Mouse (Mus musculus) CH12.LX (cell line): Measurements from ENCODE around the gene Sdccag8. TPM values are rescaled to one million over a fixed set of nuclear protein-coding genes. Genes with fewer than 3 reads are reported as not detected.

Experiments used
- DNase-seq: peaks from one replicate; pipeline ENCODE4 v3.0.0-alpha.2; 2013; ENCODE audit errors: extremely low read depth
- H3K27ac ChIP-seq: 2 replicates; pipeline ENCODE4 v1.5.1; 2012; ENCODE audit warnings: low read depth, mild to moderate bottlenecking, control low read depth, moderate library complexity; ENCODE audit not compliant: insufficient read depth
- H3K27me3 ChIP-seq: replicated peaks from 2 replicates; pipeline ENCODE3; 2012; ENCODE audit warnings: inconsistent platforms
- H3K36me3 ChIP-seq, 2 experiments: replicated peaks in 1 of 2; 2 replicates each; pipeline versions ENCODE3 to v1.6.1; 2012; ENCODE audit warnings: inconsistent platforms in 1 of 2, low read length in 1 of 2, mild to moderate bottlenecking in 1 of 2, mixed read lengths in 1 of 2, moderate library complexity in 1 of 2; ENCODE audit not compliant: control insufficient read depth in 1 of 2, insufficient read depth in 1 of 2
- H3K4me1 ChIP-seq, 2 experiments: 2 replicates each; pipeline ENCODE4 v1.6.1; 2012; ENCODE audit warnings: inconsistent platforms in 1 of 2, moderate library complexity in 1 of 2; ENCODE audit not compliant: insufficient read depth in 2 of 2, control insufficient read depth in 1 of 2
- H3K4me2 ChIP-seq: 2 replicates; pipeline ENCODE4 v1.6.1; 2012; ENCODE audit warnings: low read depth, mild to moderate bottlenecking, control low read depth; ENCODE audit not compliant: poor library complexity, insufficient read depth, severe bottlenecking
- H3K4me3 ChIP-seq, 3 experiments: fragments of 150-350 bp in 1 of 3; sonication (generic) in 1 of 3; replicated peaks in 1 of 3; 2 replicates each; pipeline versions ENCODE3 to v1.5.1; 2011 to 2012; ENCODE audit warnings: low read depth in 2 of 3, low read length in 2 of 3, mild to moderate bottlenecking in 2 of 3, moderate library complexity in 2 of 3, control low read depth in 1 of 3, improper control_type of control experiment in 1 of 3, inconsistent platforms in 1 of 3, mixed read lengths in 1 of 3; ENCODE audit not compliant: poor library complexity in 1 of 3
- H3K79me2 ChIP-seq: replicated peaks from 2 replicates; pipeline ENCODE4 v1.6.1; 2012; ENCODE audit warnings: mild to moderate bottlenecking, moderate library complexity; ENCODE audit not compliant: control insufficient read depth, poor library complexity, insufficient read depth, severe bottlenecking; ENCODE audit errors: extremely low read depth
- H3K9ac ChIP-seq: 2 replicates; pipeline ENCODE4 v1.6.1; 2012; ENCODE audit warnings: low read depth, mild to moderate bottlenecking, control low read depth, moderate library complexity; ENCODE audit not compliant: insufficient read depth
- H3K9me3 ChIP-seq: replicated peaks from 2 replicates; pipeline ENCODE3; 2012; ENCODE audit warnings: low read length, inconsistent platforms, mixed read lengths
- CHD1 ChIP-seq: IDR thresholded peaks from 2 replicates; pipeline ENCODE4 v1.6.1; 2012; ENCODE audit warnings: low read depth, low read length, improper control_type of control experiment, inconsistent platforms
- EP300 ChIP-seq: IDR thresholded peaks from 2 replicates; pipeline ENCODE4 v1.6.1; 2011; ENCODE audit warnings: low read length, improper control_type of control experiment
- ETS1 ChIP-seq: conservative IDR thresholded peaks from 2 replicates; pipeline ENCODE4 v1.6.1; 2012; ENCODE audit warnings: low read depth, mild to moderate bottlenecking, inconsistent platforms, low read length, improper control_type of control experiment, moderate library complexity
- IRF4 ChIP-seq: IDR thresholded peaks from 2 replicates; pipeline ENCODE4 v1.6.1; 2014; ENCODE audit warnings: low read depth, mild to moderate bottlenecking, inconsistent platforms, low read length, improper control_type of control experiment
- JUND ChIP-seq: conservative IDR thresholded peaks from 2 replicates; pipeline ENCODE4 v1.6.1; 2011; ENCODE audit warnings: low read depth, low read length, improper control_type of control experiment
- KAT2A ChIP-seq: IDR thresholded peaks from 2 replicates; pipeline ENCODE4 v1.6.1; 2012; ENCODE audit warnings: low read length, improper control_type of control experiment, inconsistent platforms; ENCODE audit not compliant: insufficient replicate concordance
- MAFK ChIP-seq: IDR thresholded peaks from 2 replicates; pipeline ENCODE4 v1.6.1; 2011; ENCODE audit warnings: low read length, improper control_type of control experiment; ENCODE audit not compliant: insufficient replicate concordance
- MAX ChIP-seq: IDR thresholded peaks from 2 replicates; pipeline ENCODE4 v1.6.1; 2011; ENCODE audit warnings: low read length, improper control_type of control experiment
- SIN3A ChIP-seq: IDR thresholded peaks from 2 replicates; pipeline ENCODE4 v1.6.1; 2012; ENCODE audit warnings: low read length, improper control_type of control experiment, inconsistent platforms
- SMC3 ChIP-seq: IDR thresholded peaks from 2 replicates; pipeline ENCODE4 v1.6.1; 2011; ENCODE audit warnings: low read depth, low read length, improper control_type of control experiment
- ZC3H11A ChIP-seq: IDR thresholded peaks from 2 replicates; pipeline ENCODE4 v1.6.1; 2012; ENCODE audit warnings: low read depth, mild to moderate bottlenecking, inconsistent platforms, low read length, improper control_type of control experiment
- dilution Hi-C: fragments of 300-500 bp; cut with MboI; formaldehyde crosslinking; loops from 2 replicates; pipeline ENCODE4 v1.14.3; 2020; ENCODE audit warnings: low sequenced_read_pairs; ENCODE audit not compliant: extremely low pct_unique_long_range_greater_than_20kb, extremely low pct_ligation_motif_present
- in situ Hi-C: fragments of 300-500 bp; cut with MboI; formaldehyde crosslinking; loops from 3 replicates; pipeline ENCODE4 v1.14.3; 2019; ENCODE audit warnings: low sequenced_read_pairs, low pct_ligation_motif_present, low pct_unique_long_range_greater_than_20kb, mixed read lengths
- polyA plus RNA-seq: library from polyadenylated mRNA; unstranded; fragments of >175 nt; gene quantifications from 2 replicates; pipeline ENCODE4 v1.2.1, GENCODE M21; 2012; ENCODE audit warnings: low read depth; ENCODE audit not compliant: insufficient read length
- total RNA-seq, 2 experiments: library from RNA; depleted of rRNA; stranded (reverse); fragments of 300-350 nt in 1 of 2; fragments of >200 nt in 1 of 2; gene quantifications; 2 replicates each; pipeline ENCODE4 v1.2.3; 2012 to 2014

The Sdccag8 gene
- total and polyA plus RNA-seq, 3 experiments, result 10.7 to 18.7 (median 10.9) TPM

DNA sequence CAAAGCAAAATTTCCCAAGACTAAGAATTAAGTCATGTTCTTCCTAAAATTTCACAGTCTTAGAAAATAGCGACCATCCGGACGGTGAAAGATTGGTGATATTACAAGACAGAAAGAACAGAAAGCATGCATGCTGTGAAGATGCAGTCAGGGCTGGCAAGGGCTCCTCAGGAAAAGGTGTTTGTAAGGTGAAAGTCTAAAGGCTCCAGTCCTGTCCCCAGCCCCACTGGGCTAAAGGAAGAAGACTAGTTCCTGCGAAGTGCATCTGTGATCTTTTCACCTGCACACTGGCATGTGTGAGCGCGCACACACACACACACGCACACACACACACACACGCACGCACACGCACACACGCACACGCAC, 130.7 kb downstream of the Sdccag8 start:
- H3K9ac ChIP-seq, result no peak overlapping the region
- H3K27ac ChIP-seq, result peak overlapping the region; percentile 26
- 0 out of 2 replicates have a peak, but pooled peaks have one; percentile 7 for TF ChIP-seq SIN3A
- no peak for TF ChIP-seq KAT2A
- peak; percentile 8; the same call in 1 of the 2 replicates for TF ChIP-seq MAX
- TF ChIP-seq ZC3H11A, result no peak
- in situ Hi-C loops, result no loop called here
- no peak for DNase-seq
- dilution Hi-C loops, result no loop called here
- H3K4me3 ChIP-seq, result peak overlapping the region in 1 of 3 experiments; percentile 51
- H3K4me1 ChIP-seq, result peaks cover 16 to 51% of the 10 kb centered on the region in 2 experiments
- H3K9me3 ChIP-seq, result no peaks in the 10 kb centered on the region
- peaks cover 0 to 3% of the 10 kb centered on the region in 2 experiments for H3K36me3 ChIP-seq
- H3K79me2 ChIP-seq, result no peaks in the 10 kb centered on the region
- no peak overlapping the region for H3K4me2 ChIP-seq
- no peaks in the 10 kb centered on the region for H3K27me3 ChIP-seq

DNA sequence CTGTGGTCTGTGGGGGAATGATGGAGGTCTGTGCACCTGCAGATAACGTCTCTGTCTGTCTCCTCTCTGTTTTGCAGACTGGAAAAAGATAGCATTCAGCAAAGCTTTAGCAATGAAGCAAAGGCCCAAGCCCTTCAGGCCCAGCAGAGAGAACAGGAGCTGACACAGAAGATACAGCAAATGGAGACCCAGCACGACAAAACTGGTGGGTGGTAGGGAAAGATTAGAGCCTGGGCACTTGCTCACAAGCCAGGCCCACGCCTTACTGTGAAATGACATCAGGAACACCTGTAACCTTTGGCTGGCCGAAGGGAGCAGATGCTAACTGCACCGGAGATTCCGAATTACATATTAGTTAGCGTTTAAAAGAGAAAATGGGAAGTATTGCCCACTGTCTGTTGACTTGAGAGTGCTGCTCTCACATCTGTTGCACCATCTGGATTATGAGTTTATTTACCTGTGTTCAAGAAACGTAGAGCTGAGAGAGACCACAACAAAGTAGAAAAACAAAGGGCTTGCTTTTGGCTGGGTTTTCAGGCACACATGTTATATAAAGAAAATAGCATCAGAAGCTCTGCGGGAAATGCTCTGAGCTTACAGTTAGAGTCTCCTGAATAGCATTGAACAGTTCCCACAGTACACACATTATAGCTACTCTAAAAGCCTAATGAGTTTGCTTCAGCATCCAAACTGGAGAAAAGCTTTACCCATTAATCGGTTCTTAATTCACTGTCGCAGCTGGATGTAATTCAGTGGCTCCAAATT, 131.8 kb downstream of the Sdccag8 start:
- H3K4me3 ChIP-seq, result no peak overlapping the region
- dilution Hi-C loops, result no loop called here
- no peaks in the 10 kb centered on the region for H3K27me3 ChIP-seq
- DNase-seq, result no peak
- TF ChIP-seq EP300, result peak; percentile 36; the same call in 1 of the 2 replicates
- no peak for TF ChIP-seq CHD1
- no peak for TF ChIP-seq SMC3
- 0 out of 2 replicates have a peak, but pooled peaks have one; percentile 22 for TF ChIP-seq ETS1
- TF ChIP-seq, all 38 proteins: peak for 2
- Histone ChIP-seq H3K4me2 (peak overlapping the region; percentile 61), H3K79me2 (no peaks in the 10 kb centered on the region), H3K9ac (no peak overlapping the region), H3K4me1 (peaks cover 16 to 57% of the 10 kb centered on the region in 2 experiments), H3K9me3 (no peaks in the 10 kb centered on the region), H3K36me3 (peaks cover 0 to 6% of the 10 kb centered on the region in 2 experiments), H3K27ac (peak overlapping the region; percentile 11)
- in situ Hi-C loops, result no loop called here

DNA sequence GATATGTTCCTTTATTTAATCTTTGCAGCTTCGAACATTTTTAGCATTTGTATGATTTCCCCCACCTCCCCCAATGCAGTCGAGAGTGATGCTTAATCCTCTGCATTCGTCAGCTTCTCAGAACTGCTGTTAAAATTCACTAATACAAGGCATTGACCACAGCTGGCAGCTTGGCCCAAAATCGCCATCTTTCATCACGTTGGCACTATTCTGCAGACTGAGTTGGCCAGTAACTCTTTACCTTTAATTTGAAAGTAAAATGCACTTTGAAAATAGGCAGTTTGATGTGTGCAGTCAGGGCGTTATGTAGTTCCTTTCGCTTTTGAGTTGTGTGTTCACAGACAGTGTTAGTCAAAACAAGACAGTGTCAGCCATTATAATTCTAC, 132.3 kb downstream of the Sdccag8 start:
- H3K4me3 ChIP-seq, result peak overlapping the region in 1 of 3 experiments; percentile 2
- peak overlapping the region; percentile 61 for H3K4me2 ChIP-seq
- peaks cover 0 to 8% of the 10 kb centered on the region in 2 experiments for H3K36me3 ChIP-seq
- DNase-seq, result no peak
- H3K27ac ChIP-seq, result peak overlapping the region; percentile 11
- TF ChIP-seq JUND, result 0 out of 2 replicates have a peak, but pooled peaks have one; percentile 10
- peak; percentile 78 for TF ChIP-seq IRF4
- TF ChIP-seq MAFK, result no peak
- H3K9ac ChIP-seq, result no peak overlapping the region
- dilution Hi-C loops, result no loop called here
- in situ Hi-C loops, result no loop called here
- no peaks in the 10 kb centered on the region for H3K79me2 ChIP-seq
- H3K9me3 ChIP-seq, result no peaks in the 10 kb centered on the region
- H3K4me1 ChIP-seq, result peaks cover 16 to 57% of the 10 kb centered on the region in 2 experiments
- no peaks in the 10 kb centered on the region for H3K27me3 ChIP-seq
